Mouse (Mus musculus) adrenal gland, postnatal 0 days (tissue): Measurements from ENCODE around the gene Fbxo42. TPM values are rescaled to one million over a fixed set of nuclear protein-coding genes. Genes with fewer than 3 reads are reported as not detected.

Experiments
- polyA plus RNA-seq: library from polyadenylated mRNA; unstranded; fragments of >200 nt; fragmentation: Nextera tagmentation; extraction: Ambion mirVana; gene quantifications from 2 replicates; pipeline ENCODE4 v1.2.1, GENCODE M21; 2015

Fbxo42 gene
- polyA plus RNA-seq, result 12.9 and 13.8 TPM in 2 replicates

DNA sequence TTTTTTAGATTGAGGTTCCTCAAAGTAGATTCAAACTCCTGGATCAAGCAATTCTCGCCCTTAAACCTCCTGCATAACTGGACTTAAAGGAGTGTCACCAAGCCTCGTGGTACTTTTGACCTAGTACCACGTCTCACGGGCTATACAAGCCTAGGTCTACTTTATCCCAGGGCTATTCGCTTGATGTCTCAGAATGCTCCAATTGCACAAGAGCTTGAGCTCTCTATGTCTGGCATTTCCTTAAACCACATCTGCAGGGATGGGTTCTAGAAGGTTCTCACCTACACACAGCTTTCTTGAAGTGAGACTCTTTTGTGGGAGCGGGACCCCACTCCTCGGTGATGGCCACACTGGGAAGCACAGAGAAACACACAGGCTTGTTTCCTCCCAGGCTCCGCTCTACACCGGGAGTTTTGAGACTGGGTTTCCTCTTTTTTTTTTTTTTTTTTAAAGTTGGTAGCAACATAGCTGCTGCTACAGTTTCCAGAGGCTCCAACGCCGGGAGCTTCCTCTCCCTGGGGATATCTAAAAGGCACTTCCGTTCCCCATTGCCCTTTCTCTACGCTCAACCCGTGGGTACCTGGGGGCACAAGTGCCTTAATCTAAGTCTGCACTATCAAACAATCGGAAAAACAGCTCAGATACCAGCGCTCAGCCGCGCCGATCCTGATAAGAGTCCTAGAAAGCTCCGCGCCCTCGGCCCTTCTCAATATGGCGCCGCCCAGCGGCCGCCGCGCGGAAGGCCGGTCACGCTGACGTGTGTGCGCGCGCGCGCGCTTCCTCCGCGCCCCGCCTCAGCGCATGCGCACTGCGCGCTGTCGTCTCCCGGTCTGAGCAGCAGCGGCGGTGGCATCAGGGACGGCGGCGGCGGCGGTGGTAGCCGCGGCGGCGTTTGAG, at the start of gene Fbxo42:
TSS of gene Fbxo42 (plus strand) at position 802 of the 897 bp plus-strand sequence.

DNA sequence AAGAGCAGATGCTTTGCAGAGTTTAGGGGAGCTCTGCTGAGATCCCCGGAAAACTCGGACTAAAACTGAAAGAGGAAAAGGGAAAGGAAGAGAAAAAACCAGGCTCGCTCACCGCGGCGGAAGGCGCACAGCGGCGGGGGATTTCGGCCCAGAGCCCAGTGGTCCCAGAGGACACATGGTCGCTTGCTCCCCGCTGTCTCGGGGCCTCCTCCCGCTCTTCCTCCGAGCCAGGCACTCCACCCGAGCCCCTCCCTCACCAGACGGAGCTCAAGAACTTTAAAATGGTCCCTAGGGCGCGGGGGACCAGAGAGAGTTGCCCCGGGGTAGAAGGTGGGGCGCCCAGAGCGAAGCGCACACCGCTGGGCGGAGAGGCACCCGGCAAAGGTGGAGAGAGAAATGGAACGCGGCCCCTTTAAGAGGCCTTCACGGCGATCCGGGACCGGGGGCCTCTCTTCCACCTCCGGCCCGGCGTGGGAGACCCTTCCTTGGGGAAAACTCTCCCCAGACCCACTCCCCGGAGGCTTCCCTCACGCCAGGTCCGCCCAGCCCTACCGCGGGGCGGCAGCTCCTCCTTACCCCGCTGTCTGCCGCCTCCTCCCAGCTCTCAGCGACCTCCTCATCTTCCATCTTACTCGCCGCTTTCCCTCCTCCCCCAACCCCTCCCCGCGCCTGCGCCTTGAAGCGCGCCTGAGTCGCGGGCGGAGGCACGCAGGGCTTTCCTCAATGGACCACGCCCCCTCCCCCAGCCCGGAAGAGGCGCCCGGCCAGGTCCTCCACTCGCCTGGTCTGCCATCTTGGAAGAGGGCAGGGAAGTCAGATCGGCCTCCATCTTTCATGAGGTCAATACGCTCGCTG, 8.4 kb upstream of the Fbxo42 start, which contains the start of gene Szrd1:
TSS of gene Szrd1 (minus strand) at position 660 of the 855 bp plus-strand sequence.

GRCm38 (mm10) chr4:141213770-141214336, 66.1 kb downstream of the Fbxo42 start, which contains the start of gene Rsg1:
TSS of gene Rsg1 (plus strand) at chr4:141213956.

DNA sequence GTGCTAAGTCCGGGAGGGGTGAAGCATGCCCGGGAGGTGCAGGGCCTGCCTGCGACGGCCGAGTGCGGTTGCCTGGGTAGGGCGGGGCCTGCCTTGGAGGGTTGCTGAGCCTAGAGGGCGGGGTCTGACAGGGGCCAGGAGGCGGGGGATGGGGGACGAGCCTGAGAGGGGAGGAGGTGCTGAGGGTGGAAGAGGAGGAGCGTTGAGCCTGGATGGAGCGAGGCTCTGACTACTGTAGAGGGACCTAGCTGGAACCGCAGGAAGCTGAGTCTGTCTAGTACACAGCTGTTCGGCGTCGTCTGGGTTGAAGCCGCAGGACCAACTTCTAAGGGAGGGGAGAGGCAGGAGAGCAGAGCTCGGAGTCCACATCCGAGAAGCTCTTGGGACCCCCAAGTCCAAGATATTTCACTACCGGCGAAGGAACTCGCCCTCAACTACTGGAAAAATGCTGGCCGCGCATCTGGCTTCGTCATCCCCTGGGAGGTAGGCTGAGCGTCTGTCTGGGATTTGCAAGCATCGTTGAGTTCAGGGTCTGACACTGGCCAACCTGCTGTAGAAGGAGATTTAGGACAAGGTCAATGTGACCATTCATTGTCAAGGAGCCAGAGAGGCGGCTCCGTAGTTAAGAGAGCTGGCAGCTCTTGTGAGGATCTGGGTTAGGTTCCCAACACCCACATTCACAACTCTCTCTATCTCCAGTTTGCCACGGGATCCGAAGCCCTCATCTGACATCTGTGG, 91.8 kb downstream of the Fbxo42 start, which contains the start of gene Arhgef19:
TSS of gene Arhgef19 (plus strand) at position 112 of the 738 bp plus-strand sequence.

Other genes starting within 250 kb of the Fbxo42 start
- 3.3 and 6.9 TPM in 2 replicates for gene Padi2, start 241.6 kb upstream of the Fbxo42 start, polyA plus RNA-seq
- 582 and 618 TPM in 2 replicates for gene Sdhb, start 186.7 kb upstream of the Fbxo42 start, polyA plus RNA-seq
- 37.0 and 38.6 TPM in 2 replicates for gene Atp13a2, start 161.0 kb upstream of the Fbxo42 start, polyA plus RNA-seq
- 263 and 391 TPM in 2 replicates for gene Mfap2, start 137.5 kb upstream of the Fbxo42 start, polyA plus RNA-seq
- 2.3 and 2.8 TPM in 2 replicates for gene Crocc, start 87.4 kb upstream of the Fbxo42 start, polyA plus RNA-seq
- gene Necap2, start 69.6 kb upstream of the Fbxo42 start, polyA plus RNA-seq, result 61.4 and 79.4 TPM in 2 replicates
- gene Spata21, start 59.6 kb upstream of the Fbxo42 start, polyA plus RNA-seq, result 0.14 and 0.22 TPM in 2 replicates
- 19.4 and 21.3 TPM in 2 replicates for gene Szrd1, start 8.1 kb upstream of the Fbxo42 start, polyA plus RNA-seq
- 2.3 and 2.6 TPM in 2 replicates for gene Rsg1, start 66.0 kb downstream of the Fbxo42 start, polyA plus RNA-seq
- gene Arhgef19, start 91.6 kb downstream of the Fbxo42 start, polyA plus RNA-seq, result 8.5 and 11.6 TPM in 2 replicates
- gene Epha2, start 153.3 kb downstream of the Fbxo42 start, polyA plus RNA-seq, result 2.6 and 4.0 TPM in 2 replicates
- 1.2 and 1.5 TPM in 2 replicates for gene Fam131c, start 220.3 kb downstream of the Fbxo42 start, polyA plus RNA-seq